Comparison of ENCODE assay signal across 17 mouse cellular contexts in genomic region chr16:43230253-43230652, GRCm38 (mm10).
DNase-seq lines count a peak whose midpoint lies in the region; ATAC-seq and TF ChIP-seq lines count a peak whose summit lies in the region.
"Had no signal": no experiment of that assay in that cellular context is flagged by ENCODE, and none has a peak within 500 bp of the region (broad histone marks: within the 10 kb centered on the region; RNA-seq: fewer than 3 reads in every experiment).

No protein-coding gene starts in this region.

- no peak for TF ChIP-seq CTCF in cerebellum, adult 2 months (IDR thresholded peaks at IDR 0.05; ENCODE audit: borderline replicate concordance, insufficient read depth, low read depth, low read length)
- no peak for TF ChIP-seq CTCF in liver, adult 2 months (IDR thresholded peaks at IDR 0.05; ENCODE audit: low read depth, low read length)

- no peak overlapping the region for H3K27ac ChIP-seq in cerebellum, adult 2 months (ENCODE audit: insufficient read depth, low read length)
- no peak overlapping the region for H3K27ac ChIP-seq in kidney, embryonic 16.5 days (ENCODE audit: low read length)
- 0 out of 2 replicates have a peak overlapping the region, but pooled peaks have one; percentile 32 for H3K27ac ChIP-seq in liver, adult 2 months (replicated peaks; ENCODE audit: insufficient read depth, low read depth, low read length)
- H3K27ac ChIP-seq: embryonic facial prominence, embryonic 10.5 days; gastrocnemius, adult 2 months; heart, embryonic 13.5 days; hindbrain, embryonic 15.5 days had no signal

- H3K4me1 ChIP-seq in cerebellum, adult 2 months (ENCODE audit: control insufficient read depth, insufficient read depth, low read length) = peaks cover 3% of the 10 kb centered on the region; the same call in 1 of the 2 replicates
- peaks cover 12% of the 10 kb centered on the region for H3K4me1 ChIP-seq in kidney, embryonic 16.5 days (ENCODE audit: insufficient read depth, low read length)
- H3K4me1 ChIP-seq in liver, adult 2 months (ENCODE audit: control insufficient read depth, insufficient read depth, low read length) = peaks cover 16% of the 10 kb centered on the region; the same call in 1 of the 2 replicates

- WGBS in cerebellum, adult 2 months = 20% methylated on average over 4 of the region's 4 CpGs
- WGBS in kidney, embryonic 16.5 days = 29% methylated on average over 4 of the region's 4 CpGs
- 28% methylated on average over 4 of the region's 4 CpGs for WGBS in liver, adult 2 months

- DNase-seq in cerebellum, adult 2 months = peak; percentile 23 to 32
- DNase-seq in cerebellum, adult 9-10 months = no peak
- no peak for DNase-seq in kidney, postnatal 36 days
- DNase-seq in liver, adult 2 months (ENCODE audit: extremely low read depth, low read depth, low spot score) = peak; percentile 60
- DNase-seq in liver = no peak
- peak; percentile 26 to 28 for DNase-seq in cerebellum, postnatal 25 days
- DNase-seq in urinary bladder, postnatal 36 days (ENCODE audit: low spot score in 2 of 2) = no peak
- DNase-seq: adrenal gland, adult 2 months; adrenal gland, postnatal 25 days; gastrocnemius, adult 2 months; gastrocnemius, postnatal 25 days; heart, postnatal 36 days had no signal

- H3K4me3 ChIP-seq in cerebellum, adult 2 months (replicated peaks; ENCODE audit: insufficient read depth, low read depth, low read length) = no peak overlapping the region
- no peak overlapping the region for H3K4me3 ChIP-seq in kidney, embryonic 16.5 days (ENCODE audit: low read length)
- H3K4me3 ChIP-seq in liver, adult 2 months (ENCODE audit: insufficient read depth, low read depth, low read length) = no peak overlapping the region
- H3K4me3 ChIP-seq: embryonic facial prominence, embryonic 10.5 days; gastrocnemius, adult 2 months; heart, embryonic 13.5 days; hindbrain, embryonic 15.5 days had no signal

- H3K9ac ChIP-seq in kidney, embryonic 16.5 days (replicated peaks; ENCODE audit: low read length) = no peak overlapping the region
- no peak overlapping the region for H3K9ac ChIP-seq in liver, adult 2 months (ENCODE audit: low read depth, low read length)
- H3K9ac ChIP-seq: heart, embryonic 13.5 days; hindbrain, embryonic 15.5 days had no signal

- H3K36me3 ChIP-seq in kidney, embryonic 16.5 days (ENCODE audit: insufficient read depth, low read length) = no peaks in the 10 kb centered on the region
- H3K36me3 ChIP-seq in liver, adult 2 months (ENCODE audit: control insufficient read depth, insufficient read depth, low read length) = no peaks in the 10 kb centered on the region
- H3K36me3 ChIP-seq: embryonic facial prominence, embryonic 10.5 days; heart, embryonic 13.5 days; hindbrain, embryonic 15.5 days had no signal

- no peaks in the 10 kb centered on the region; the same call in 1 of the 2 replicates for H3K79me2 ChIP-seq in liver, adult 2 months (ENCODE audit: control insufficient read depth, insufficient read depth, low read length)

- H3K9me3 ChIP-seq in kidney, embryonic 16.5 days (ENCODE audit: low read length) = no peaks in the 10 kb centered on the region
- H3K9me3 ChIP-seq: embryonic facial prominence, embryonic 10.5 days; heart, embryonic 13.5 days; hindbrain, embryonic 15.5 days had no signal

- no peak overlapping the region for H3K4me2 ChIP-seq in kidney, embryonic 16.5 days (replicated peaks; ENCODE audit: low read depth, low read length)
- H3K4me2 ChIP-seq: heart, embryonic 13.5 days; hindbrain, embryonic 15.5 days had no signal

- no peaks in the 10 kb centered on the region for H3K27me3 ChIP-seq in cerebellum, adult 2 months (ENCODE audit: control insufficient read depth, insufficient read depth, low read length)
- H3K27me3 ChIP-seq in kidney, embryonic 16.5 days (ENCODE audit: insufficient read depth, low read length) = no peaks in the 10 kb centered on the region
- H3K27me3 ChIP-seq in liver, adult 2 months (ENCODE audit: control insufficient read depth, insufficient read depth, low read length) = no peaks in the 10 kb centered on the region
- H3K27me3 ChIP-seq: heart, embryonic 13.5 days; hindbrain, embryonic 15.5 days had no signal

- ATAC-seq in kidney, embryonic 16.5 days (ENCODE audit: low FRiP score, low TSS enrichment) = peak; percentile 78; the same call in 1 of the 2 replicates
- ATAC-seq: forebrain, embryonic 14.5 days had no signal

- TF ChIP-seq POLR2A in cerebellum, adult 2 months (IDR thresholded peaks at IDR 0.05; ENCODE audit: borderline replicate concordance, insufficient read depth, low read length) = no peak
- no peak for TF ChIP-seq POLR2A in liver, adult 2 months (IDR thresholded peaks at IDR 0.05; ENCODE audit: extremely low read depth, insufficient read depth, low read length)

Comparison
In these comparisons a context has a peak if more than half of its experiments do, and no peak if none do; other contexts are left out.
1. DNase-seq: peak in cerebellum, adult 2 months (2 of 2), liver, adult 2 months (single experiment) and cerebellum, postnatal 25 days (2 of 2); none in cerebellum, adult 9-10 months (single experiment), kidney, postnatal 36 days (0 of 2), liver (single experiment) and urinary bladder, postnatal 36 days (0 of 2).